Mouse (Mus musculus) heart, embryonic 12.5 days (tissue): ENCODE measurements around the gene Oscar. TPM values are rescaled to one million over a fixed set of nuclear protein-coding genes. Genes with fewer than 3 reads are reported as not detected.

Experiments
- microRNA-seq: library from miRNA; unstranded; fragments of <30 nt; microRNA quantifications from one replicate; pipeline ENCODE4, GENCODE M21; 2017
- polyA plus RNA-seq: library from polyadenylated mRNA; unstranded; fragments of >200 nt; fragmentation: Nextera tagmentation; extraction: Ambion mirVana; gene quantifications from 2 replicates; pipeline ENCODE4 v1.2.1, GENCODE M21; 2016

Oscar gene
- polyA plus RNA-seq, 1 experiment from 2014 or later = 0.09 TPM

Small RNA genes lying within 50 kb of the gene (microRNA-seq; reads per million reads assigned to microRNA genes)
- not detected for gene Gm25100
- gene Mir3572 = 3.8 reads per million, percentile 12 among the genes with 10 or more reads in this experiment

Other genes starting within 250 kb of the Oscar start
- 1.6 and 1.9 TPM in 2 replicates for gene Cacng8, start 225.5 kb downstream of the Oscar start, polyA plus RNA-seq
- gene Cacng6, start 192.0 kb downstream of the Oscar start, polyA plus RNA-seq = 23.1 and 23.5 TPM in 2 replicates
- gene Tarm1, start 113.5 kb downstream of the Oscar start, polyA plus RNA-seq = not detected in 2 replicates
- gene Ndufa3, start 1.2 kb upstream of the Oscar start, polyA plus RNA-seq = 550 and 560 TPM in 2 replicates
- gene Tfpt, start 13.8 kb upstream of the Oscar start, polyA plus RNA-seq = 18.6 and 19.8 TPM in 2 replicates
- 63.7 and 68.0 TPM in 2 replicates for gene Prpf31, start 13.8 kb upstream of the Oscar start, polyA plus RNA-seq
- gene Cnot3, start 29.1 kb upstream of the Oscar start, polyA plus RNA-seq = 35.8 and 41.9 TPM in 2 replicates
- 20.5 and 21.4 TPM in 2 replicates for gene Leng1, start 49.7 kb upstream of the Oscar start, polyA plus RNA-seq
- gene Tmc4, start 61.4 kb upstream of the Oscar start, polyA plus RNA-seq = 4.4 and 4.6 TPM in 2 replicates
- 206 and 218 TPM in 2 replicates for gene Tsen34, start 76.7 kb upstream of the Oscar start, polyA plus RNA-seq
- gene Mboat7, start 77.4 kb upstream of the Oscar start, polyA plus RNA-seq = 40.7 TPM in 2 replicates
- 866 and 893 TPM in 2 replicates for gene Rps9, start 87.8 kb upstream of the Oscar start, polyA plus RNA-seq
- 0.04 and 0.12 TPM in 2 replicates for gene Pirb, start 104.2 kb upstream of the Oscar start, polyA plus RNA-seq
- not detected in 2 replicates for gene Gm15448, start 209.5 kb upstream of the Oscar start, polyA plus RNA-seq
- not detected in 2 replicates for gene Pira2, start 228.9 kb upstream of the Oscar start, polyA plus RNA-seq